Mouse (Mus musculus) stomach, postnatal 0 days (tissue): ENCODE data around the gene Ampd1.

Source experiments
- CTCF ChIP-seq: IDR thresholded peaks from 2 replicates; pipeline ENCODE4 v1.5.1; 2016; ENCODE audit warnings: antibody characterized with exemption, low read depth, mild to moderate bottlenecking, moderate library complexity
- EP300 ChIP-seq: optimal IDR thresholded peaks from 2 replicates; pipeline ENCODE3; 2016; ENCODE audit warnings: antibody characterized with exemption

DNA sequence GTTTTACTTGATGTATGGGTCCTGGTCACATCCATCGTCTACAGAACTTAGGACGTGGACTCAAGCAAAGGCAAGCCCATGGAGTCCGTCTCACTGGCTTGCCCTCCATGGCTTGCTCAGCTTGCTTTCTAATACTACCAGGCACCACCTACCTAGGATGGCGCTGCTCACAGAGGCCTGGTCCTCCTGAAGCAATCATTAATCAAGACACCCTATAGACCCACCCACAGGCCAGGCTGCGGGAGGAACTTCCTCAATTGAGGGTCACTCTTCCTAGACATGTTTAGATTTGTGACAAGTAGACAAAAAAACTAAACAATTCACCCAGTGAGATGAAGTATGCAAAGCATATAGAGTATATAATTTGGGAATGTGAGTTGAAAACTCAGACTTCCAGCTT, 38.4 kb downstream of the Ampd1 start:
- TF ChIP-seq CTCF, result no peak
- no peak for TF ChIP-seq EP300
